Mouse (Mus musculus): ENCODE measurements at regions not wholly inside any gene's neighbourhood (a gene's known extent, or its start where the extent isn't known, plus 50 kb on each side); places are given as distances from the start of the nearest gene placed in this dataset.

GRCm38 (mm10) chr9:80723638-80724037, 258.4 kb upstream of the Impg1 start:
- TF ChIP-seq POLR2AphosphoS2 (IDR thresholded peaks at IDR 0.05; ENCODE audit: insufficient read length, low read depth), result no peak
- TF ChIP-seq POLR2A (IDR thresholded peaks at IDR 0.05; ENCODE audit: insufficient read length, low read depth), result no peak
- TF ChIP-seq MAX (IDR thresholded peaks at IDR 0.05; ENCODE audit: low read depth), result no peak
- TF ChIP-seq MYOG (IDR thresholded peaks at IDR 0.05; ENCODE audit: control insufficient read depth in 1 of 3, insufficient read depth in 1 of 3, insufficient read length in 2 of 3, low read depth in 2 of 3), result no peak
- no peak for TF ChIP-seq USF1 (IDR thresholded peaks at IDR 0.05; ENCODE audit: low read depth)
